Mouse (Mus musculus) embryo, embryonic 11 days (tissue): ENCODE measurements around the gene Lclat1.

ENCODE experiments used
- DNase-seq: peaks from one replicate; pipeline ENCODE4 v3.0.0-alpha.2; 2015

The Lclat1 gene

DNA sequence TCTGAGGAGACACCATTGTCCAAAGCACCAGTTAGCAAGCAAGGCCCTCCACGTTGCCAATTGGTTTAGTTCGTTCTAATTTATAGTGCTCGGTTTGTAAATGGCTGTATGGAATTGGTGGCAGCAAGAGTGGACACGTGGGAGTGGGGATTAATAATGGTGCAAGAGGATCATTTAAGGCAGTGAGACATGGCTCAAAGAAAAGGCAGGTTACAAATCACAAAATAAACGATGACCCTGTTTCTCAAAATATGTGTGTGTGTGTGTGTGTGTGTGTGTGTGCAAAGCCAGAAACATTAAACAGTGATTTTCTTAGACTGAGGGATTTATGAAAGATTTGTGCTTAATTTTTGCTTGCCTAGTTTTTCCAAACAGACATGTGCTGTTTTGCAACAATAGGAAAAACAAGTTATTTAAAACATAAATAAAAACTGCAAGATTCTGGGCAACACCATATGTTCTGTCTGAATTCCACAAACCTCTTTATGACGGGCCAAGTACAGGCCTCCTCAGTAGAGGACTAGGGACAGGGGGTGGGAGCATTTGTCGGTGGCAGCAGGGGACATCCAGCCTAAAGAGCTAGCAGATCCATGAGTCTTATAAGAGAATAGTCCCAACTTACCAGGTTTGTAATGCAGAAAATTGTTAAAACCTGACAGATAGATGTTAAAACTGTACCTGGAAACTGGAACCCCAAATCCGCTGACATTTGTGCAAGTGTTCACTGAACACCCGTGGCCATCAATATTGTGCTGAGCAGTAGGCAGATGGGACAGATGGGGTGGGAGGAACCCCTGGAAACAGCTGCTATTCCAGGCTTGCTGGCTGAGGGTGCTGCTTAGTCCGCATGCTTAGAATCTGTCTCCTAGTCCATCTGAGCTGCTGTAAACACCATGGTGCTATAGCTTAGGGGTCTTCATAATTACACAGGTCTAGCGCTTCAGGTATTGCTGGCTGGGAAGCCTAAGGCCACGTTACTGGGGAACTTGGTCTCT is 15.4 kb upstream of the Lclat1 start:
- DNase-seq: no peak

DNA sequence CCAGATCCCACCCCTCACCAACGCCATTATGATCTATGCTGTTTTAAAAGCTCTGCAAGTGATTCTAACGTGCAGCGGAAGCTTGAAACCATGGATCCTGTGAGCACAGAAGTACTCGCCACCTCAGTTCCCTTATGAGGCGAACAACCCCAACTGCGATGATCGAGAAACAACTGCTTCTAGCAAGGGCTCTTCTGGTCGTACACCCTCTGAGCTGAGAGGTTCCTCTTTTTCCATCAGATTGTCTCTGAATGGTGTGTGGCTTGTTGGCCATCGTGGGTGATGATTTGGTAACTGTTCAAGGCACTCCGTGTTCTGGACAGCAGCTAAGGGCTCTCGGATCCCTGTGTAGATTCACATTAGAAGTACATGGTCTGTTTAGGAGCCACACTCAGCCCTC is 12.7 kb upstream of the Lclat1 start:
- no peak for DNase-seq

DNA sequence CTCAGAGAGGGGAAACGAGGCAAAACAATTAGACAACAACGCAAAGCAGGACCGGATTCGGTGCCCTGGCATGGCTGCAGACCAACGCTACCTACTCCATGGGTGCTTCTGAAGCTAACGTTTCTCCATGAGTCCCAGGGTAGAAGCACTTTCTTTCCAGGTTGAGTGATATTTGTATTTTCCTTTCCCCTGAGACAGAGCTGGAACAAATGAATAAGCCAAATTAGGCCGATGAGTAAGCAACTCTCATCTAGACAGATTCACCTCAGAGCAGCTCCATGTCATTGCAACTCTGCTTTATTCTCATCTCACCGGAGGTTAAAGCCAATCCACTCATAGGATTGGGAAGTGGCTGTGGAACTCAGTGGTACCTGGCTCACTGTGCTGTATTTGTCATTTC is 12.2 kb upstream of the Lclat1 start:
- no peak for DNase-seq

DNA sequence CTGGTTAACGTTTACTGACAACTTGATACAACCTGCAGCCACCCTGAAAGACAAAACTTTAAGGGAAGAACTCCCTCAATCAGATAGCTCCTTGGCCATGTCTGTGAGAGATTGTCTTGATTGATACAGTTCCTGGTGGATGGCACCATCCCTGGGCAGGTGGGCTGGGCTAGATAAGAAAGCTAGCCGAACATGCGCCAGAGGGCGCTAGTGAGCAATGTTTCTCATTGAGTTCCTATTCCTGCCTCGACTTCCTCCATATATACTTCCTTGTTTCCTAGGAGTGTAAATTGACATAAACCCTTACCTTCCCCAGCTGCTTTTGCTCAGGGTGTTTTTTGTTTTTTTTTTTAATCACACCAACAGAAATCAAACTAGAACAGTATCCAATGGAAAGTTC is 11.3 kb upstream of the Lclat1 start:
- peak; percentile 70 for DNase-seq

DNA sequence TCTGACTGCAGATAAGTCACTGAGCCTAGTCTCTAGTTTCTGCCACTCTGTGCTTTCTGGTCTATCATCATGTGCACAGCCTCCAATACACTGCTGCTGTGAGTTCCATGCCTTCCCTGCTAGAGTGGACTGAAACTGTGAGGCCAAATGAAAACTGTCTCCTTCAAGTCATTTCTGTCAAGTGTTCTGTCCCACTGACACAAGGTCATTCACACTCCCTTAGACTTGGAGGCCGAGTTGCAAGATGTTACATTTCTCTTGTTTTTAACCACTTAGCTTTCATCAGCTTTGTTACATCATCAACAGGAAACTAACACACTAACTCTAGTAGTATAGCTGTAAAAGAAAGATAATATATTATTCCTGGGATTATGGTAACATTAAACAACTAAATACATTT is 9.1 kb upstream of the Lclat1 start:
- no peak for DNase-seq

DNA sequence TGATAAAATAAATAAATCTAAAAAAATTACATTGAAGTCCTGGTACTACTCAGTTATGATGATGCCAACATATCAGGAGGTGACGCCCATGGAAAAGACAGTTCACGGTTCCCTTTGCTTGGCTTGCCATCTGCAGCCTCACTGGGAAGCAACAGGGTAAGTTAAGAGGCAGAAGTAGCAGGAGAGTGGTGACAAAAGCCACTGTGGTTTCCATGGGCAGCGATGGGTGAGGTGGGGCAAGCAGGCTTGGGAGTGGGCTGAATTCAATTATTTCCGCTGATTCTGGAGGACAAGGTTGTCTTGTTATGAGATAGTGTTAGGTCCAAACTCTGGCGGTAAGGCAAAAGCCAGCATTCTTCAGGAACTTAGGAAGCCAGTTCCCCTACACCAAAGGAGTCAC is 7.4 kb upstream of the Lclat1 start:
- DNase-seq: no peak

DNA sequence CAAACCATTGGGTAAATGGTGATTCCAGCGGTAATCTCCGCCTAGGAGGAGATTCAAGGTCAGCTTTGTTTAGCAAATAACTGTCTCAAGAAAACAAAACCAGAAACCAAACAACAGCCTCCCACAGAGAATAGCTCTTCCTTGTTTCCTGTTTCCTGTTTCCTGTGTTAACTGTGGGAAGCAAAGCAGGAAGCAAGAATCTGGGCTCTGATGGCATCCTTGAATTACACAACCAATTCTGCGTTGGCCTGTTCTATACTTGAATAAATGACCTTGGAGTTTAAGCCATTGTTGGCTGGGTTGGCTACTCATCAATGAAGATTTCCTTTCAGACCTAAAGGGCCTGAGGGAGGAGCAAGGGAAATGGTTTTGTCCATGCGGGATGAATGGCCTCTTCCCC is 5.2 kb upstream of the Lclat1 start:
- DNase-seq: no peak

DNA sequence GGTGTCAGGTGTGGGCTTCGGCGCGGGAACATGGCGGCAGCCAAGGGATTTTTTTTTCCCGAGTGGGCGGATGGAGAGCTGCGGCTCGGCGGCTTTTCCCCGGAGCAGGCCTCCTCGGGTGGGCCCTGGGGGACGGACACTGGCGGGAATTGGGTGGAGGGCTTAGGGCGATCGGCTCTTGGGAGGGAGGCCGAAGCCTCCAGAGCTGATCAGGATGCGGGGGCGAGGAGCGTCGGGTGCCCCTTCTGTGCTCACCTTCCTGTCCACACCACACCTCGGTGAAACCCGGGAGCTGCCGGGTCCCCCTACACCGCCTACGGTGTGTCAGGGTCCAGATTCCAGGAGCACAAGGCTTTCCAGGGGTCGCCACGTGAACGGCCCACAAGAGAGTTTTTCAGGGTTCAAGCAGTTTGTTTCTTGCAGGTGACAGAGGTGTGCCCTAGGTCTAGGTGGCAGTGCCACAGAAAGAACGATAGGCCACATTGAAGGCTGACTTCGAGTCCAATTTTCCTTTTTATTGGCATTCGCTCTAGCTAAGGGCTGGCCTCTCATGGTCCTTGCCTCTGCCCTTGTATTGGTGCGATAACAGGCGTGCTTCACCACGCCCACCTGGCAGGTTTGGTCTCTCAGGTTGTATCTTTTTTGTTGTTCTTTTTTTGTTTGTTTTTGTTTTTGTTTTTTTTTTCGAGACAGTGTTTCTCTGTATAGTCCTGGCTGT is 544 bp downstream of the Lclat1 start:
- no peak for DNase-seq

DNA sequence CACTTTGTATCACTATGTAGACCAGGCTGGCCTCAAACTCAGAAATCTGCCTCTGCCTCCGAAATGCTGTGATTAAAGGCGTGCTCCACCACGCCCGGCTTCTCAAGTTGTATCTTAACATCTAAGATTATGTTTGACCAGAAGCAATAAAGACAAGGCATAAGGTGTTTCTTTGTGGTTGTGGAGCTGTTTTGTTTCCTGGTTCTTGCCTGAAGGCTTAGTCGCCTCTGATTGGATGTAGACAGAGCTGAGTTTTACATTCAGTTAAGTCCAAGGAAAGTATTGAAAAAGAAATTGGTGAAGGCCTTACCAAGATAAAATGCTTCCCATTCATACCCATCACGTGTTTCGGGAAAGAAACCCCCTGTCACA is 1.1 kb downstream of the Lclat1 start:
- DNase-seq: no peak

DNA sequence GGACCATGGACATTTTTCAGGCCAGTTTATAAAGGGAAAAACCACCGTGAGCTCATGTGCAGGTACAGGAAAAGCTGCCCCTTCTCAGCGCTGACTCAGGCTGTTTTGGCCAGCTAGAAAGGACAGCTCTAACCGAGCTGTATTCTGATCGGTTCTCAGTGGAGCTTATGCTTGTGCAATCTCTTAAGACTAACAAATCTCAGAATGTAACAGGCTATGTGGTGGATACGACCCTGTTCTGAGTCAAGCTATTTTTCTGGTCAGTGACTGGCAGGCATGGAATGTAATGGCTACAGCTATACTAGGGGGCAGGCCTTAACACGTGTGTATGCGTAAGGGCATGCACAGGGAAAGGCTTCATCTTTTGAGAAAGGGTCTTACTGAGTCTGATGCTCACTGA is 4.3 kb downstream of the Lclat1 start:
- DNase-seq: no peak

DNA sequence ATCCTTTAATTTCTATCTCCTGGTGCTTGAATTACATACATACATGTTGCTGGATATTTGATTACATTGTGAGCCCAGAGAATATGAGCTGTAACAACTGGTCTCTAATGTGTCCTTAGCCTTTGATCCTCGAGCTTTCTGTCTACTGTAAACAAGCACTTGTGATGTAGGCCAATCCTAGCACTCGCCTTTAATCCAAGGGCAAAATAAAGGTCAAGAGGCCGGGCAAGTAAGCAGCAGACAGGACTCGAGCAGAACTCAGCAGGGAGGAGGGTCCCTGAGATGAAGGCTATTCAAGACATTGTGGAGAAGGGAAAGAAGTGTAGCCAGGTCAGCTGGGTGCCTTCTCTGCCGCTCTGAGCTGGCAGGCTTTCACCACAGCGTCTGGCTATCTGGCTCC is 4.8 kb downstream of the Lclat1 start:
- peak; percentile 7 for DNase-seq

DNA sequence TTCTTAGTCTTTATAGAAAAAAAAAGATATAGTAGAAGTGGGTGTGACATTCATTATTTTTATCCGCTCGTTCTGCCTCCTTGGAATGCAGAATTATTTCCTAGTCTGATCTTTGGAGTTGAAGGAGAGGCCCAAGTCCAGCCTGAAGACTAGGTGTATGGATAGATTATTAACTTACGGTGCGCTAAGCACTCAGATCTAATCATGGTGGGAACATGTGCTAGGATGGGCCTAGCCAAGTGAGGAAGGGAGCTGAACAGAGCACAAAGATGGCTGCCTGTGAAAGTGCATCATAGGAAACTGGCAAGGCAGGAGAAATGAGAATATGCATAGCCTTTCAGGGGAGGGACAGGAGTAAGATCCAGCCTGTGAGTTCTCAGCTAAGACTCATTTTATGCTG is 5.4 kb downstream of the Lclat1 start:
- DNase-seq: no peak

DNA sequence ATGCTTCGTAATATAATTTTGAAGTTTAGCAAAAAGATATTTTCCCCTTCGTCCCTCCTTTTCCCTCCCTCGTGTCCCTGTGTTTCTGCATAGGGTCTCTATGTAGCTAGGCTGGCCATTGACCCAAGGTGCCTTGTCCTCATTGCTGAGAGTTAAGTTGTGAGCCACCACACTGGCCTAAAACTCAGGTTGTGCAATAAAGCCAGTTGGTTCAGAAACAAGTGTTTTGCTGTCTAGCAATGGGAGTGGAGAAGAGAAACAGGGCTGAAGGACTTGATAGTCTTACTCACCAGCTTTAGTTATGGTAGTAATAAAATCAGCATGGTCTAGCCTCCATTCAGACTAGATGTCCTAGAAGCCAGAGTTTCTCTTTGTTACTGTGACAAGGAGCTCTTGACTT is 10.3 kb downstream of the Lclat1 start:
- DNase-seq: no peak

DNA sequence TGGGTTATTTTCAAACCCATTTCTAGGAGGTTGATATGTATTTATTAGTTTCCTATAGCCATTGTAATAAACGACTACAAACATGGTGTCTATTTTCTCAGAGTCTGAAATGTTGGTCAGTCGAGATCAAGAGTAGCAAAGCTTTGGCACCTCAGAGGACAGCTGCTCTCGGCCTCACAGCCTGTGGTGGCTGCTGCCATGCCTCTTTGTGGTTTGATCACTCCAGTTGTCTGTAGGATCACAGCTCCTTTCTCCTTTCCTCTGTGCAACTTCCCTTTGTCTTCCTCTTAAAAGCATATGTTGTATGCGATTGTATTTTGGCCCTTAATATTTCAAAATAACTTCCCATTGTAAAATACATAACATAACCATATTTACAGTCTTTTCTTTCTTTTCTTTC is 10.9 kb downstream of the Lclat1 start:
- no peak for DNase-seq

DNA sequence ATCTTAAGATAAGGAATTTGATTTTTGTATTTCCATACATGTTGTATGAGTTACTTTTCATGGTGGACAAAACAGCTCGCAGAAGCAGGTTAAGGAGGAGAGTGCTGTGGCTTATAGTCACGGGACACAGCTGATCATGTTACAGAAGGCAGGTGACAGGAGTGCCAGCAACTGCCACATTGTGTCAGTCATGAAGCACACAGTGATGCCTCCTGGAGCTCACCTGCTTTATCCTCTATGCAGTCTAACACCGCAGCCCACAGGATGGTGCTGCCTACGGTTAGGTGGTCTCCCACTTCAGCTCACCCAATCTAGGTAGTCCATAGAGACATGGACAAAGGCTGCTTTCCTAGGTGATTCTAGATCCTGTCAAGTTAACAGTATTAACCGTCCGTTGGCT is 11.4 kb downstream of the Lclat1 start:
- no peak for DNase-seq

DNA sequence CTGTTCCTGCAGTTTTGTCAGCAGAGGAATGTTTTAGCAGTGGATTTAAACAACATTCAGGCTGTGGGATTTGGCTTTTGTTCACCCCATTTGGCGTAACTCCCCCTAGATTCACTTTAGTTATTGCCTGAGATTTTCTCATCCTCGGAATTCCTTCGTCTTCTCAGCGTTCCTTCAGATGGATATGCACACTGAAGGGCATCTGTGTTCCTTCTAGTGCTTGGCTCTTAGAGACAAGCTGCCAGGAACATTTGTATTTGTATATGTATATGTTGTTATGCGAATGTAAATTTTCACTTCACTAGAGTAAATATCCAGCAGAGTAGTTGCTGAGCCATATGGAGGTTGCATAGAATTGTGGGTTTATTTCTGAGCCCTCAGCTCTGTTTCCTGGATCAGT is 12.8 kb downstream of the Lclat1 start:
- DNase-seq: no peak

DNA sequence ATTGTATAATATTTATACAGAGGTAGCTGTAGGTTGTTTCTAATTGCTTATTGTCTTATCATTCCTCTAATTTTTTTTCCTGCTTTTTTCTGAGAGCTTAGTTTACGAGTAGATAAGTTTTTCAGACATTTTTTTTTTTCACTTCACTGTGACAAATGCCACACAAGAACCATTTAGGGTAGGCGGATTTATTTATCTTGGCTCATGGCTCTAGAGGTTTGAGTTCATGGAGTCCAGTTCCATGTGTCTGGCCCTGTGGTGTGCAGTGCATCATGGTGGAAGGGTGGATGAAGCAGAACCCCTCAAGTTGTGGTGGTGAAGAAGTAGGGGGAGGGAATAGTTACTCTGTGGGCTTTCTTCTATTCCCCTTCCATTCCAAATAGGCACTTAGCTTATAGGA is 13.9 kb downstream of the Lclat1 start:
- no peak for DNase-seq

DNA sequence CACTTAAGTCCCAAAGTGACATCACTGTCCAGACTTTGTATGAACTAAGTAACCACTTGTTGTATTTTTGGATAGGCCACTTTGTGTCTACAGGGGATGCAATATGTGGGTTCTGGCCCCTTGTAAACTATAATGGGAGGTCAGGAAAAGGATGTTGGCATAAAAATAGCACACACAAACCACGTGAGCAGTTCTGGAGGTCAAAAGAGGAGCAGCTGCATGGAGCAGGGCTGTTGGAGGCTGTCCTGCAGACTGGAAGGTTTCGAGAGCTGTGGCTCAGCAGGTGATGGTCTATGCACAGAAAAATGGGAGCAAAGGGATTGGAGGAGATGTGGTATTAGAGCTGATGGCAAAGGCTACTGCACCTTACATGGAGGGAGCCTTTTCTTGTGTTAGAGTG is 18.6 kb downstream of the Lclat1 start:
- no peak for DNase-seq

DNA sequence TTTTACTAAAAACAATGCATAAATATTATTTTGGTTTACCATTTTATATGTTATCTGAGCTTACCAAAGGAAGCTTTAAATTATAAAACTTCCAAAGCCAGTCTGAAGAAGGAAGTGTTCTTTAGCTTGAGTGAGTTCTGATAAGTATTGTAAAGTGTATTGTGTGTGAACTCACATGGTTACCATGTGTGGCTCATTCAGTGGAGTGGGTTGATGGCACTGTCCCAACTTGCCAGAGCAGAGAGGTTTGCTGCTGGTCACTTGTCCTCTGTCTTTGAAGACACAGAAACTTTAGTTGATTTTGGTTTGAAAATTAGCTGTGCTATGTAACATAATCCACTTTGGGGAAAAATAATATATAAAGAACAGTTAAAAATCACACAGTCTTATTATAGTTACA is 19.1 kb downstream of the Lclat1 start:
- no peak for DNase-seq

DNA sequence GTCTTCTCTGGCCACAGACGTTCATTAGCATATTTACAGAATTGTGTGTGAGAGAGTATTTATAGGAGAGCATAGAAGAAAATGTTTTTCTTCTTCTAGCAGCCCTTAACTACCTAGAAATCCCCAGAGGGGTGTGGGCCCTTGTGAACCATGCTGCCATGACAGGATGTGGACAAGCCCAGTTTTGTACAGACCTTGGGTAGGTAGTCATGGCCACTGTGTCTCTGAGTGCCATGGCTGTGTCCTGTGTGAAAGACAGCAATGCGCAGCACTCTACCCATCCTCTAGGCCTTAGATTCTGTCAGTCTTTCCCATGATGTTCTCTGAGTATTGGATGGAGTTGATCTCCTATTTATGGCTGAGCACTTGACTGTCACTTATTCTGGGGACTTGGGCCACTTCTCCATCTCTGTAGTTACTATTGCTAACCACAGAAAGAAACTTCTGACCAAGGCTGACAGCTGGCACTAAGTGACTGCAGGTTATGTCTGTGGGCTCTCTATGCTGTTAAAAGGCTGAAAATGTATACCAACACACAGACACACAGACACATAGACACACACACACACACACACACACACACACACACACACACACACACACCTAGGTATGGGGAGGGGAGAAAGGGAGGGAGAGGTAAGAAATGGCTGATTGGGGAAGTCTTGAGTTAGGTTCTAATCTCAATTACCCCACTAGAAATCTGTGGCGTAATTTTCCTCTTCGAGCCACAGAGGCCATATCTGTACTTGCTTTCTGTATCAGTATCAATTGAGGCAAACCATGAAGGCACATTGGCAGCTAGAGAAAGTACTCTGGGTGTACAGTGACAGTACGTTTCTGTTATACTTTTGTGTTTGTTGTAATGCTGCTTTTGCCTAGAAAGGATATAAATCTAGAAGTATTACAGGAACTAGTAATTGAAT is 29.0 kb downstream of the Lclat1 start:
- no peak for DNase-seq

DNA sequence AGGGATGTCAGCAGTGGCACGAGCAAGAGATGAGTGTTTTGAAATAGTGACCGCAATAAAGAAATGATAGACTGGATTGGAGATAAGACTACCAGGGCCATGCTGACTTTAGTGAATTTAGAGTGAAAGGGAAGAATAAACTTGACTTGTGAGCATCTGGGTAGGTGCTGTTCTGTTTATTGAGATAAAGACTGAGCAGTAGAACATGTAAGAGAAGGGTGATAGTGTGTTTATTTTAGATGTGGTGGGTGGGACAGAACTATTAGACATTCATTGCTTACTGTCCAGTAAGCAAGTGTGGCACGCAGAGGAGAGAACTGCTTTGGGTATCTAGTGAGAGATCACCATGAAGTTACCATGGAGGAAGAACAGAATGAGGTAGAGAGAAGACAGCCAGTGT is 30.4 kb downstream of the Lclat1 start:
- no peak for DNase-seq

DNA sequence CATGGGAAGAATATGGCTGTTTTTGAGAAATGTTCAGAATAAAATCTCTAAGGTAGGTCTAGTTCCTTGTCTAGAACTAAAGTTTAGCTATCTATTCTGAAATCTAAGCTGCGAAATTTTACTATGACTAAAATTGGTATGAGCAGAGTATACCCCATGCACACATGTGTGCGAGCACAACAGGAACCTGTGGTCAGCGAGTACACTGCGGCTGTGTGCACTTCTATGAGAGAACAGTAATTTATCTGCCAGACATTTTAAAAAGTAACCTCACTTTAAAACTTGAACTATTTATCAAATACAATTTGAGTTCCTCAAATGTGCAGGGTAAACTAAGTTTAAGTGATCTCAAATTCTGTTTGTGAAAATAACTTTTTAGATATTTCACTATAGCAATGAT is 34.2 kb downstream of the Lclat1 start:
- no peak for DNase-seq

DNA sequence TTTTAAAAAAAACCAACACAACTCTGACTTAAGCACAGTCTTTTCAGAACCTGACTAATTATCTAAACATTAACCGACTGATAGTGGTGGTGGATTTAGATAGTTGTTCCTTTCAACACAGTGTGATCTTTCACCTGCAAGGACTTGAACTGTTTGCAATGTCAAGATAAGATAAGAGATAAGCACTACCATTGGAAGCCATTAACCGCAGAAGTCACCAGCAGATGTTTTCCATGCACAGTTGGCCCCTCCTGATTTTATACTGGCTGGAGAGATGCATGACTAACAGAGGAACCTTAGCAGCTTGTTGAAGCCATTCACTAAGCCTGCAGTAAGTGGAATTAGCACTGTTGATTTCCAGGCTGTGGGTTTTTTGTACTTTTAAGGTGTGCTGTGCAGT is 34.7 kb downstream of the Lclat1 start:
- DNase-seq: no peak
